Mouse (Mus musculus): ENCODE measurements around the gene Dennd5b. TPM values are rescaled to one million over a fixed set of nuclear protein-coding genes. Genes with fewer than 3 reads are reported as not detected.

The Dennd5b gene
- total RNA-seq, 4 experiments from 2014 or later, result 55.4 to 72.0 (median 63.4) TPM

- DNase-seq (ENCODE audit: low spot score in 2 of 2), result no peak
These were observed 413 bp upstream of the Dennd5b start for GRCm38 (mm10) chr6:149101943-149102243.

GRCm38 (mm10) chr6:149100174-149101075 is 1.1 kb downstream of the Dennd5b start:
- peak; percentile 41 to 67 for DNase-seq (ENCODE audit: low spot score in 2 of 2)

GRCm38 (mm10) chr6:149098993-149099392 is 2.5 kb downstream of the Dennd5b start:
- DNase-seq (ENCODE audit: low spot score in 2 of 2), result no peak

- no peak for DNase-seq (ENCODE audit: low spot score in 2 of 2)
These were observed 4.2 kb downstream of the Dennd5b start for GRCm38 (mm10) chr6:149097276-149097675.

GRCm38 (mm10) chr6:149096233-149096632 is 5.2 kb downstream of the Dennd5b start:
- no peak for DNase-seq (ENCODE audit: low spot score in 2 of 2)

- no peak for DNase-seq (ENCODE audit: low spot score in 2 of 2)
These were observed 6.1 kb downstream of the Dennd5b start for GRCm38 (mm10) chr6:149095389-149095788.

- DNase-seq (ENCODE audit: low spot score in 2 of 2), result no peak
These were observed 6.9 kb downstream of the Dennd5b start for GRCm38 (mm10) chr6:149094555-149094954.

GRCm38 (mm10) chr6:149093465-149093864 is 8.0 kb downstream of the Dennd5b start:
- DNase-seq (ENCODE audit: low spot score in 2 of 2), result no peak

- DNase-seq (ENCODE audit: low spot score in 2 of 2), result no peak
These were observed 9.1 kb downstream of the Dennd5b start for GRCm38 (mm10) chr6:149092406-149092805.

GRCm38 (mm10) chr6:149077136-149077808 is 24.2 kb downstream of the Dennd5b start:
- no peak for DNase-seq (ENCODE audit: low spot score in 2 of 2)

- DNase-seq (ENCODE audit: low spot score in 2 of 2), result no peak
These were observed 27.6 kb downstream of the Dennd5b start for GRCm38 (mm10) chr6:149073854-149074253.

GRCm38 (mm10) chr6:149072873-149073272 is 28.6 kb downstream of the Dennd5b start:
- no peak for DNase-seq (ENCODE audit: low spot score in 2 of 2)

GRCm38 (mm10) chr6:149070592-149071124 is 30.8 kb downstream of the Dennd5b start:
- no peak for DNase-seq (ENCODE audit: low spot score in 2 of 2)

GRCm38 (mm10) chr6:149063382-149063781 is 38.1 kb downstream of the Dennd5b start:
- no peak for DNase-seq (ENCODE audit: low spot score in 2 of 2)

- peak in 1 of 2 experiments; percentile 63 for DNase-seq (ENCODE audit: low spot score in 2 of 2)
These were observed 40.7 kb downstream of the Dennd5b start for GRCm38 (mm10) chr6:149060670-149061387.

GRCm38 (mm10) chr6:149057947-149058391 is 43.5 kb downstream of the Dennd5b start:
- no peak for DNase-seq (ENCODE audit: low spot score in 2 of 2)

GRCm38 (mm10) chr6:149054780-149055179 is 46.7 kb downstream of the Dennd5b start:
- no peak for DNase-seq (ENCODE audit: low spot score in 2 of 2)

- no peak for DNase-seq (ENCODE audit: low spot score in 2 of 2)
These were observed 50.3 kb downstream of the Dennd5b start for GRCm38 (mm10) chr6:149050978-149051723.

- DNase-seq (ENCODE audit: low spot score in 2 of 2), result no peak
These were observed 61.4 kb downstream of the Dennd5b start for GRCm38 (mm10) chr6:149040099-149040498.

GRCm38 (mm10) chr6:149032198-149032597 is 69.3 kb downstream of the Dennd5b start:
- no peak for DNase-seq (ENCODE audit: low spot score in 2 of 2)

- DNase-seq (ENCODE audit: low spot score in 2 of 2), result no peak
These were observed 70.1 kb downstream of the Dennd5b start for GRCm38 (mm10) chr6:149031377-149031776.

Measured in left cerebral cortex, adult 8-10 months (tissue).